Mouse (Mus musculus): ENCODE results near the gene Atf7ip. TPM values are rescaled to one million over a fixed set of nuclear protein-coding genes. Genes with fewer than 3 reads are reported as not detected.

Atf7ip gene
- total and polyA plus RNA-seq, 3 experiments = 4.2 to 35.4 (median 29.7) TPM

- in situ Hi-C loops (cut with MboI; ENCODE audit: low pct_ligation_motif_present, low pct_unique_long_range_greater_than_20kb, low sequenced_read_pairs) = no loop called here
Observed at GRCm38 (mm10) chr6:136497744-136498143, 8.2 kb upstream of the Atf7ip start.

GRCm38 (mm10) chr6:136499292-136499977 lies 6.5 kb upstream of the Atf7ip start:
- no peaks in the 10 kb centered on the region for H3K79me2 ChIP-seq (replicated peaks; ENCODE audit: control insufficient read depth, extremely low read depth, insufficient read depth, poor library complexity, severe bottlenecking)
- in situ Hi-C loops (cut with MboI; ENCODE audit: low pct_ligation_motif_present, low pct_unique_long_range_greater_than_20kb, low sequenced_read_pairs) = no loop called here
- H3K9ac ChIP-seq (ENCODE audit: insufficient read depth, low read depth) = no peak overlapping the region
- TF ChIP-seq MYC (IDR thresholded peaks at IDR 0.05; ENCODE audit: low read depth, low read length) = no peak
- TF ChIP-seq NELFE (IDR thresholded peaks at IDR 0.05; ENCODE audit: low read depth, low read length) = no peak
- TF ChIP-seq USF2 (conservative IDR thresholded peaks at IDR 0.05; ENCODE audit: low read depth, low read length) = no peak
- no peak for TF ChIP-seq RAD21 (IDR thresholded peaks at IDR 0.05; ENCODE audit: low read depth, low read length)
- TF ChIP-seq MAZ (IDR thresholded peaks at IDR 0.05; ENCODE audit: low read depth, low read length) = no peak
- no peak for TF ChIP-seq ZKSCAN1 (IDR thresholded peaks at IDR 0.05; ENCODE audit: borderline replicate concordance, low read depth, low read length)
- TF ChIP-seq KAT2A (IDR thresholded peaks at IDR 0.05; ENCODE audit: insufficient replicate concordance, low read length) = no peak
- no peak for TF ChIP-seq RCOR1 (conservative IDR thresholded peaks at IDR 0.05; ENCODE audit: low read depth, low read length)
- dilution Hi-C loops (cut with MboI; ENCODE audit: extremely low pct_ligation_motif_present, extremely low pct_unique_long_range_greater_than_20kb, low sequenced_read_pairs) = no loop called here
- H3K36me3 ChIP-seq (replicated peaks in 1 of 2; ENCODE audit: control insufficient read depth in 1 of 2, insufficient read depth in 1 of 2, low read length in 1 of 2) = no peaks in the 10 kb centered on the region
- H3K9me3 ChIP-seq (replicated peaks; ENCODE audit: low read length) = peaks cover 4% of the 10 kb centered on the region
- H3K4me2 ChIP-seq (ENCODE audit: insufficient read depth, low read depth, poor library complexity, severe bottlenecking) = no peak overlapping the region
- no peaks in the 10 kb centered on the region for H3K27me3 ChIP-seq (replicated peaks)
- H3K4me3 ChIP-seq (replicated peaks in 1 of 3; ENCODE audit: low read depth in 2 of 3, low read length in 2 of 3, poor library complexity in 1 of 3) = no peak overlapping the region
- no peak overlapping the region for H3K27ac ChIP-seq (ENCODE audit: insufficient read depth, low read depth)
- H3K4me1 ChIP-seq (ENCODE audit: control insufficient read depth in 1 of 2, insufficient read depth in 2 of 2) = peaks cover 16 to 29% of the 10 kb centered on the region in 2 experiments
- no peak for DNase-seq (ENCODE audit: extremely low read depth)

More at GRCm38 (mm10) chr6:136497744-136498143, 8.2 kb upstream of the Atf7ip start:
- dilution Hi-C loops (cut with MboI; ENCODE audit: extremely low pct_ligation_motif_present, extremely low pct_unique_long_range_greater_than_20kb, low sequenced_read_pairs) = no loop called here
- H3K4me1 ChIP-seq (ENCODE audit: control insufficient read depth in 1 of 2, insufficient read depth in 2 of 2) = peaks cover 19 to 38% of the 10 kb centered on the region in 2 experiments
- DNase-seq (ENCODE audit: extremely low read depth) = peak; percentile 98
- H3K27ac ChIP-seq (ENCODE audit: insufficient read depth, low read depth) = peak overlapping the region; percentile 83
- H3K9ac ChIP-seq (ENCODE audit: insufficient read depth, low read depth) = peak overlapping the region; percentile 20; the same call in 1 of the 2 replicates
- no peak overlapping the region for H3K4me2 ChIP-seq (ENCODE audit: insufficient read depth, low read depth, poor library complexity, severe bottlenecking)
- H3K27me3 ChIP-seq (replicated peaks) = no peaks in the 10 kb centered on the region
- no peak overlapping the region for H3K4me3 ChIP-seq (replicated peaks in 1 of 3; ENCODE audit: low read depth in 2 of 3, low read length in 2 of 3, poor library complexity in 1 of 3)
- TF ChIP-seq POLR2A (IDR thresholded peaks at IDR 0.05; ENCODE audit: low read depth, low read length) = peak; percentile 64
- peak; percentile 74 for TF ChIP-seq SIN3A (IDR thresholded peaks at IDR 0.05; ENCODE audit: low read length)
- no peak for TF ChIP-seq CTCF (conservative IDR thresholded peaks at IDR 0.05 in 1 of 2, IDR thresholded peaks at IDR 0.05 in 1 of 2; ENCODE audit: low read depth in 2 of 2, low read length in 2 of 2)
- TF ChIP-seq MAZ (IDR thresholded peaks at IDR 0.05; ENCODE audit: low read depth, low read length) = peak; percentile 94
- TF ChIP-seq RCOR1 (conservative IDR thresholded peaks at IDR 0.05; ENCODE audit: low read depth, low read length) = peak; percentile 61; the same call in 1 of the 2 replicates
- TF ChIP-seq JUND (conservative IDR thresholded peaks at IDR 0.05; ENCODE audit: low read depth, low read length) = peak; percentile 58; the same call in 1 of the 2 replicates
- TF ChIP-seq MEF2A (IDR thresholded peaks at IDR 0.05; ENCODE audit: borderline replicate concordance, low read depth, low read length) = peak; percentile 81
- peak; percentile 95 for TF ChIP-seq EP300 (IDR thresholded peaks at IDR 0.05; ENCODE audit: low read length)
- TF ChIP-seq ELF1 (IDR thresholded peaks at IDR 0.05; ENCODE audit: low read depth, low read length) = peak; percentile 91
- TF ChIP-seq PAX5 (IDR thresholded peaks at IDR 0.05; ENCODE audit: low read length) = no peak
- no peak for TF ChIP-seq POLR2AphosphoS2 (IDR thresholded peaks at IDR 0.05; ENCODE audit: low read depth, low read length)
- TF ChIP-seq JUN (IDR thresholded peaks at IDR 0.05; ENCODE audit: insufficient read depth, low read depth, low read length) = peak; percentile 9; the same call in 1 of the 2 replicates
- peak; percentile 88 for TF ChIP-seq TCF12 (IDR thresholded peaks at IDR 0.05; ENCODE audit: low read depth, low read length)
- TF ChIP-seq HCFC1 (IDR thresholded peaks at IDR 0.05; ENCODE audit: low read depth, low read length) = peak; percentile 74
- peak; percentile 35; the same call in 1 of the 2 replicates for TF ChIP-seq NRF1 (IDR thresholded peaks at IDR 0.05; ENCODE audit: low read depth, low read length)
- peak; percentile 52; the same call in 1 of the 2 replicates for TF ChIP-seq MXI1 (IDR thresholded peaks at IDR 0.05; ENCODE audit: low read depth, low read length)
- no peak for TF ChIP-seq ZNF384 (IDR thresholded peaks at IDR 0.05; ENCODE audit: low read depth, low read length)
- TF ChIP-seq BHLHE40 (IDR thresholded peaks at IDR 0.05; ENCODE audit: low read depth, low read length) = peak; percentile 97
- no peak for TF ChIP-seq CHD1 (IDR thresholded peaks at IDR 0.05; ENCODE audit: low read depth, low read length)
- peak; percentile 87 for TF ChIP-seq MAX (IDR thresholded peaks at IDR 0.05; ENCODE audit: low read length)
- TF ChIP-seq ZMIZ1 (IDR thresholded peaks at IDR 0.05; ENCODE audit: low read depth, low read length) = 0 out of 2 replicates have a peak, but pooled peaks have one; percentile 46
- TF ChIP-seq USF2 (conservative IDR thresholded peaks at IDR 0.05; ENCODE audit: low read depth, low read length) = peak; percentile 88
- TF ChIP-seq USF1 (IDR thresholded peaks at IDR 0.05; ENCODE audit: low read depth, low read length) = peak; percentile 90
- TF ChIP-seq ZC3H11A (IDR thresholded peaks at IDR 0.05; ENCODE audit: low read depth, low read length) = no peak
- peak; percentile 6 for TF ChIP-seq RAD21 (IDR thresholded peaks at IDR 0.05; ENCODE audit: low read depth, low read length)
- peak; percentile 98 for TF ChIP-seq CHD2 (IDR thresholded peaks at IDR 0.05; ENCODE audit: low read length)
- 0 out of 2 replicates have a peak, but pooled peaks have one; percentile 39 for TF ChIP-seq MAFK (IDR thresholded peaks at IDR 0.05; ENCODE audit: insufficient replicate concordance, low read length)
- peak; percentile 90 for TF ChIP-seq ETS1 (conservative IDR thresholded peaks at IDR 0.05; ENCODE audit: low read depth, low read length)
- peak; percentile 93 for TF ChIP-seq IRF4 (IDR thresholded peaks at IDR 0.05; ENCODE audit: low read depth, low read length)
- peak; percentile 68 for TF ChIP-seq NELFE (IDR thresholded peaks at IDR 0.05; ENCODE audit: low read depth, low read length)
- no peak for TF ChIP-seq UBTF (IDR thresholded peaks at IDR 0.05; ENCODE audit: low read depth, low read length)
- TF ChIP-seq SMC3 (IDR thresholded peaks at IDR 0.05; ENCODE audit: low read depth, low read length) = peak; percentile 39
- peak; percentile 96 for TF ChIP-seq TBP (conservative IDR thresholded peaks at IDR 0.05; ENCODE audit: low read depth, low read length)
- TF ChIP-seq ZKSCAN1 (IDR thresholded peaks at IDR 0.05; ENCODE audit: borderline replicate concordance, low read depth, low read length) = no peak
- TF ChIP-seq MYC (IDR thresholded peaks at IDR 0.05; ENCODE audit: low read depth, low read length) = peak; percentile 86
- TF ChIP-seq KAT2A (IDR thresholded peaks at IDR 0.05; ENCODE audit: insufficient replicate concordance, low read length) = 0 out of 2 replicates have a peak, but pooled peaks have one; percentile 52
- no peak for TF ChIP-seq E2F4 (IDR thresholded peaks at IDR 0.05; ENCODE audit: insufficient replicate concordance, low read depth, low read length)
- no peak for TF ChIP-seq GABPA (IDR thresholded peaks at IDR 0.05; ENCODE audit: insufficient replicate concordance, low read depth, low read length)
- H3K9me3 ChIP-seq (replicated peaks; ENCODE audit: low read length) = peaks cover 4% of the 10 kb centered on the region
- H3K79me2 ChIP-seq (replicated peaks; ENCODE audit: control insufficient read depth, extremely low read depth, insufficient read depth, poor library complexity, severe bottlenecking) = no peaks in the 10 kb centered on the region
- H3K36me3 ChIP-seq (replicated peaks in 1 of 2; ENCODE audit: control insufficient read depth in 1 of 2, insufficient read depth in 1 of 2, low read length in 1 of 2) = no peaks in the 10 kb centered on the region
